Mouse (Mus musculus) effector memory CD4-positive, alpha-beta T cell, adult 5 months (primary cell): Measurements from ENCODE around the gene Fance. TPM values are rescaled to one million over a fixed set of nuclear protein-coding genes. Genes with fewer than 3 reads are reported as not detected.

Experiments used
- polyA plus RNA-seq: library from polyadenylated mRNA; unstranded; fragments of 100-300 nt; shearing (Covaris generic); gene quantifications from one replicate; pipeline ENCODE4 v1.2.1, GENCODE M21; 2017

Gene Fance
- 25.4 TPM for polyA plus RNA-seq

GRCm38 (mm10) chr17:28313212-28313879, at the start of gene Fance:
Gene Fance (plus strand): TSS chr17:28313519.

GRCm38 (mm10) chr17:28328366-28328928, 15.1 kb downstream of the Fance start, which contains the start of gene Rpl10a:
Gene Rpl10a (plus strand): TSS chr17:28328471.

DNA sequence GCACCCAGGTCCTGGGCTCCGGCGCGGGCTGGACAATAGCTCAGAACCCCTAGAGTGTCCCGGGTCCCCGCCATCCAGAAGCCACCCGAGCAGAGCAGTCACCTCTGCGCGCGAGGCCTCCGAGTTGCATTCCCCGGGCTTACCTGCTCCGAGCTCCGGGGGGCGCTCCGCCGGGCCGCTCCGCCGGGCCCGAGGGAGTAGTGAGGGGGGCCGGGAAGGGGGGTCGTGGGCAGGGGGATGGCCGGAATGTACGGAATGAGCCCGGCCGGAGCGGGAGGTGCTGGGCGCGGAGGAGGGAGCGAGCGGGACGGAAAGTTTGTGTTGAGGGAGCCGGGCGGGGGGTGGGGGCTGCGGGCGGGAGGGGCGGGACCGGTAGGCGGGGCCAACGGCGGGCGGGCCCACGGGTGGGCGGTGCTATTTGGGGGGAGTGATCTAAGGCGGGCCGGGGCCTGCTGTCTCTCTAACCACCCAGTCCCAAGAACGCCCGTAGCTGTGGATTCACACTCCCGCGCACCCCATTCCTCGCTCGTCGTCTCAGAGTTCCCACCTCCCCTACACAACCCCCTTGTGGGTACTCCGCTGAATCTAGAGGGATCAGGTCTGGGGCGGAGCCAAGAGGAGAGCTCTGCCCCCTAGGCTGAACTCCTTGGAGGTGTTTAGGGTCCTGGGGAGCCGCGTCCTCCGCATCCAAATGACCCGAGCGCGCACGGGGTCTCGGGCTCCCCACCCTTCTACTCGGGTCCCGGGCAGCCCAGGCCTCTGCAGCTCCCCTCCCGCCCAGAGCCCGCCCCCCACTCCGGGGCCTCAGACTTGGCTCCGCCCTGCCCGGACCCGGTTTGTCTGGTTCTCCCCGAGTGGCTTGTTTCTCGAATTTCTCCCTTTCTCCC, 37.4 kb downstream of the Fance start, which contains the start of gene Tead3:
TSS of gene Tead3 (minus strand) at position 352 of the 887 bp plus-strand sequence.

DNA sequence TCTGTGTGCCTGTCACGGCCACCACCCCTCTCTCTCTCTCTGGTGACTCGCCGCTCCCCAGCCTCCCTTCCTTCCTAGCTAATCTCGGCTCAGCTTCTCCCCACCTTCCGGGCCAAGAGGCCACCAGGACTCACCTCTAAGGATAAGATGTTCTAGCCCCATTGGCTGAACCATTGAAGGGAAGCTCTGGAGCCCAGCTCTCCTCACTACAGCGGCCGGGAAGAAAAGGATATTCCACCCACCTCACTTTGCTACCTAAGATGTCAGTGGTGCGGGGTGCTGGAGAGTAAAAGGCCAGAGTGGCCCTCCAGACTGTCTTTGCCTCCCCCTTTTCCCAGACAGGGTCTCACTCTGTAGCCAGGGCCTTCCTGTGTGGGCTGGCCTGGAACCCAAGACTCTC, 51.8 kb downstream of the Fance start, which contains the start of gene Tulp1:
TSS of gene Tulp1 (minus strand) at position 101 of the 400 bp plus-strand sequence.

Other genes with a start within 250 kb of the Fance start
- 1.6 TPM for gene Tcp11, start 232.9 kb upstream of the Fance start, polyA plus RNA-seq
- not detected for gene Scube3, start 171.4 kb upstream of the Fance start, polyA plus RNA-seq
- gene Zfp523, start 136.4 kb upstream of the Fance start, polyA plus RNA-seq: 21.5 TPM
- 165 TPM for gene Def6, start 105.7 kb upstream of the Fance start, polyA plus RNA-seq
- 9.0 TPM for gene Ppard, start 80.8 kb upstream of the Fance start, polyA plus RNA-seq
- gene Rpl10a, start 15.0 kb downstream of the Fance start, polyA plus RNA-seq: 349 TPM
- not detected for gene Tead3, start 37.3 kb downstream of the Fance start, polyA plus RNA-seq
- not detected for gene Tulp1, start 51.7 kb downstream of the Fance start, polyA plus RNA-seq
- gene Fkbp5, start 204.0 kb downstream of the Fance start, polyA plus RNA-seq: 84.8 TPM
- gene Armc12, start 217.3 kb downstream of the Fance start, polyA plus RNA-seq: not detected
- not detected for gene Clpsl2, start 235.9 kb downstream of the Fance start, polyA plus RNA-seq
- not detected for gene Clps, start 247.2 kb downstream of the Fance start, polyA plus RNA-seq